Mouse (Mus musculus): ENCODE data around the gene Macrod1.

- TF ChIP-seq POLR2A (IDR thresholded peaks at IDR 0.05; ENCODE audit: borderline replicate concordance, low read depth, low read length) (no peak), CTCF (IDR thresholded peaks at IDR 0.05; ENCODE audit: low read depth, low read length) (no peak)
Measured at GRCm38 (mm10) chr19:7066828-7067342, 10.3 kb downstream of the Macrod1 start.

All from bone marrow macrophage, adult 2 months (primary cell).